Comparison of ENCODE assay signal across 8 mouse cellular contexts in the genomic region with DNA sequence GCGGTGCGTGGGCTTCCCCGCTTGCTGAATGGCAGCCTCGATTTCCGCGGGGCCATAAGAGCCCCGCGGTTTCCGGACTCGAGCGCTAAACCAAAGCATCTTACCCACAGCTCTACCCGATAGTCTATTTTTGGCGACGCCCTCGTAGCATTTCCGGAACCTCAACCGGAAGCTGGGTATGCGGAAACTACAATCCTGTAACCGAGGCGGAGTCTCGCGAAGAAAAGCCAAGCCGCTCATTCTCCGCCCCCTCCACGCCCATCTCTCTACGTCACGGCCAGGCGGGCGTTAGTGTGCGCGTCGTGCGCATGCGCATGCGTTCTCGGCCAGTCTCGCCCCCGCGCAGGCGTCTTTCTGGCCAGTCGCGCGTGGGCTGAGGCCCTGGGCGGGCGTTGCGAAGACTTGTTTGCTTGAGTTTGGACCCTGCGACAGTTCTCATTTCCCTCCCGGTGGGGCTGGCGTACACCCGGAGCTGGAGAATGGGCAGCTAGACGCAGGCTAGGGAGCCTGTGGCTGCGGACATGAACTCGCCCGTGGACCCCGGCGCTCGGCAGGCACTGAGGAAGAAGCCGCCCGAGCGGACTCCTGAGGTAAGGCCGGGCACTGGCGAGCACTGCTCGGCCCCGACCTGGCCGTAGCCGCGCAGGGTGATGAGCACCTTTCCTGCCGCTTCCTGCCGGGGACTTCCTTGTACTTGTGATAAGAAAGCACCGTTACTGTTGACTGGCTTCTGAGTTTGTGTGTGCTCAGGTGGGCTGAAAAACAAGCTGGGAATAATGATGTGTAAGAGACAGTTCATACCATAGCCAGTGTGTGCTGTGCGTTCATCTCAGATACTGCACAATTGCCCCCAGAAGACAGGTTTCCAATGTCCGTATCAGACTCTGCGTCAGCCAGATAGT. TPM values are rescaled to one million over a fixed set of nuclear protein-coding genes. Genes with fewer than 3 reads are reported as not detected.
DNase-seq lines count a peak whose midpoint lies in the region; ATAC-seq and TF ChIP-seq lines count a peak whose summit lies in the region.

Rapgef6 (plus strand) TSS at position 319 of the 902 bp plus-strand sequence.

- peak within 1 kb of the TSS; percentile 71 for H3K4me2 ChIP-seq in heart, embryonic 15.5 days
- H3K4me2 ChIP-seq in liver, embryonic 14.5 days (ENCODE audit: low read depth), result peak within 1 kb of the TSS; percentile 93
- peak within 1 kb of the TSS; percentile 62 for H3K4me2 ChIP-seq in neural tube, embryonic 11.5 days (ENCODE audit: low read depth)
- H3K4me2 ChIP-seq in stomach, postnatal 0 days (replicated peaks; ENCODE audit: low read depth), result peak within 1 kb of the TSS; percentile 69

- H3K27me3 ChIP-seq in forebrain, embryonic 10.5 days (ENCODE audit: poor library complexity, severe bottlenecking), result no peaks in the 10 kb centered on the region
- no peaks in the 10 kb centered on the region for H3K27me3 ChIP-seq in heart, embryonic 15.5 days
- H3K27me3 ChIP-seq in liver, embryonic 14.5 days (ENCODE audit: control insufficient read depth, insufficient read depth, low read length), result no peaks in the 10 kb centered on the region
- H3K27me3 ChIP-seq in neural tube, embryonic 11.5 days (ENCODE audit: control insufficient read depth, insufficient read depth, low read length), result no peaks in the 10 kb centered on the region
- H3K27me3 ChIP-seq in stomach, postnatal 0 days (ENCODE audit: control insufficient read depth, insufficient read depth, low read length), result no peaks in the 10 kb centered on the region

- no peaks in the 10 kb centered on the region for H3K9me3 ChIP-seq in forebrain, embryonic 10.5 days
- H3K9me3 ChIP-seq in heart, embryonic 15.5 days (replicated peaks), result no peaks in the 10 kb centered on the region
- H3K9me3 ChIP-seq in liver, embryonic 14.5 days (ENCODE audit: control insufficient read depth, low read length), result no peaks in the 10 kb centered on the region
- H3K9me3 ChIP-seq in neural tube, embryonic 11.5 days (ENCODE audit: control insufficient read depth, low read length), result no peaks in the 10 kb centered on the region
- no peaks in the 10 kb centered on the region for H3K9me3 ChIP-seq in stomach, postnatal 0 days (ENCODE audit: control insufficient read depth, low read length)

- H3K36me3 ChIP-seq in forebrain, embryonic 10.5 days (replicated peaks), result no peaks in the 10 kb centered on the region
- H3K36me3 ChIP-seq in heart, embryonic 15.5 days, result no peaks in the 10 kb centered on the region
- no peaks in the 10 kb centered on the region for H3K36me3 ChIP-seq in liver, embryonic 14.5 days (replicated peaks; ENCODE audit: control insufficient read depth, insufficient read depth, low read depth)
- H3K36me3 ChIP-seq in neural tube, embryonic 11.5 days (ENCODE audit: control insufficient read depth, insufficient read depth, low read length), result no peaks in the 10 kb centered on the region
- no peaks in the 10 kb centered on the region for H3K36me3 ChIP-seq in stomach, postnatal 0 days (ENCODE audit: control insufficient read depth, insufficient read depth, low read length)

- H3K4me1 ChIP-seq in forebrain, embryonic 10.5 days, result peaks cover 25% of the 10 kb centered on the region
- H3K4me1 ChIP-seq in heart, embryonic 15.5 days (replicated peaks), result peaks cover 36% of the 10 kb centered on the region
- peaks cover 11 to 17% of the 10 kb centered on the region in 2 experiments for H3K4me1 ChIP-seq in liver, embryonic 14.5 days (replicated peaks; ENCODE audit: control insufficient read depth in 2 of 2, insufficient read depth in 2 of 2, low read length in 1 of 2)
- H3K4me1 ChIP-seq in neural tube, embryonic 11.5 days (ENCODE audit: control insufficient read depth, insufficient read depth, low read length), result peaks cover 9% of the 10 kb centered on the region; the same call in 1 of the 2 replicates
- no peaks in the 10 kb centered on the region; the same call in 1 of the 2 replicates for H3K4me1 ChIP-seq in stomach, postnatal 0 days (replicated peaks; ENCODE audit: control insufficient read depth, insufficient read depth)

- peak within 1 kb of the TSS; percentile 94 for H3K27ac ChIP-seq in forebrain, embryonic 10.5 days
- peak within 1 kb of the TSS; percentile 98 for H3K27ac ChIP-seq in heart, embryonic 15.5 days
- peak within 1 kb of the TSS; percentile 95 for H3K27ac ChIP-seq in liver, embryonic 14.5 days
- H3K27ac ChIP-seq in neural tube, embryonic 11.5 days (ENCODE audit: low read depth, low read length), result peak within 1 kb of the TSS; percentile 86
- H3K27ac ChIP-seq in stomach, postnatal 0 days (replicated peaks), result peak within 1 kb of the TSS; percentile 97

- no peak for TF ChIP-seq CTCF in liver, embryonic 14.5 days (IDR thresholded peaks at IDR 0.05; ENCODE audit: low read depth)
- TF ChIP-seq CTCF in stomach, postnatal 0 days (IDR thresholded peaks at IDR 0.05; ENCODE audit: low read depth), result no peak

- peak within 1 kb of the TSS; percentile 97 for H3K9ac ChIP-seq in heart, embryonic 15.5 days
- peak within 1 kb of the TSS; percentile 99 for H3K9ac ChIP-seq in liver, embryonic 14.5 days (replicated peaks)
- H3K9ac ChIP-seq in neural tube, embryonic 11.5 days (ENCODE audit: low read length), result peak within 1 kb of the TSS; percentile 91
- peak within 1 kb of the TSS; percentile 96 for H3K9ac ChIP-seq in stomach, postnatal 0 days (ENCODE audit: low read length)

- TF ChIP-seq EP300 in liver, embryonic 14.5 days (IDR thresholded peaks at IDR 0.05; ENCODE audit: low read depth), result peak; percentile 26
- TF ChIP-seq EP300 in stomach, postnatal 0 days (optimal IDR thresholded peaks at IDR 0.05), result no peak

- peak within 1 kb of the TSS; percentile 92 for H3K4me3 ChIP-seq in forebrain, embryonic 10.5 days
- peak within 1 kb of the TSS; percentile 99 for H3K4me3 ChIP-seq in heart, embryonic 15.5 days
- peak within 1 kb of the TSS; percentile 94 to 97 for H3K4me3 ChIP-seq in liver, embryonic 14.5 days (ENCODE audit: insufficient read depth in 1 of 2, low read depth in 2 of 2, low read length in 2 of 2)
- peak within 1 kb of the TSS; percentile 91 for H3K4me3 ChIP-seq in neural tube, embryonic 11.5 days (ENCODE audit: low read depth, low read length)
- peak within 1 kb of the TSS; percentile 88 for H3K4me3 ChIP-seq in stomach, postnatal 0 days (ENCODE audit: low read depth, low read length)

- DNase-seq in CD8-positive naive resting alpha-beta T cell, adult 2 months (ENCODE audit: low read depth in 2 of 2, low spot score in 2 of 2), result peak; percentile 99 to 100
- peak; percentile 99 for DNase-seq in c-Kit-positive CD71-negative TER-119-negative erythroid progenitor cells, embryonic 14.5 days (ENCODE audit: low read depth)
- peak; percentile 100 for DNase-seq in forebrain, embryonic 10.5 days (ENCODE audit: extremely low spot score, low spot score)
- DNase-seq in kidney, postnatal 25 days, result peak; percentile 98
- DNase-seq in liver, embryonic 14.5 days (ENCODE audit: low read depth in 3 of 3, low spot score in 3 of 3), result peak; percentile 96 to 98 (median 97)
- DNase-seq in neural tube, embryonic 11.5 days (ENCODE audit: low spot score), result peak; percentile 100
- DNase-seq in stomach, postnatal 0 days (ENCODE audit: low spot score), result peak; percentile 100

- 0% methylated on average over 73 of the region's 73 CpGs for WGBS in forebrain, embryonic 10.5 days
- under 1% methylated on average over 73 of the region's 73 CpGs for WGBS in heart, embryonic 15.5 days
- WGBS in liver, embryonic 14.5 days (ENCODE audit: insufficient replicate concordance), result under 1% methylated on average over 73 of the region's 73 CpGs
- under 1% methylated on average over 73 of the region's 73 CpGs for WGBS in neural tube, embryonic 11.5 days
- WGBS in stomach, postnatal 0 days, result under 1% methylated on average over 73 of the region's 73 CpGs

- peak; percentile 97 for ATAC-seq in heart, embryonic 15.5 days (replicated peaks; ENCODE audit: insufficient number of reproducible peaks, insufficient read depth, low FRiP score, low read depth)
- ATAC-seq in liver, embryonic 14.5 days (ENCODE audit: insufficient read depth), result peak; percentile 93
- peak; percentile 93 for ATAC-seq in neural tube, embryonic 11.5 days (ENCODE audit: insufficient read depth, low FRiP score, low TSS enrichment)
- peak; percentile 98 for ATAC-seq in stomach, postnatal 0 days (ENCODE audit: low FRiP score, low TSS enrichment)

RNA-seq across cellular contexts. Expression of gene Rapgef6, which starts in this region (rescaled TPM):
- polyA plus RNA-seq in forebrain, embryonic 10.5 days (2016; fragmentation: Nextera tagmentation; extraction: Ambion mirVana), result 31.3 and 31.7 TPM in 2 replicates
- 30.0 and 34.5 TPM in 2 replicates for polyA plus RNA-seq in heart, embryonic 15.5 days (2015; fragmentation: Nextera tagmentation; extraction: Ambion mirVana)
- 5.0 and 6.9 TPM in 2 replicates for polyA plus RNA-seq in liver, embryonic 14.5 days (2012; rRNA removed)
- 15.7 and 17.0 TPM in 2 replicates for polyA plus RNA-seq in liver, embryonic 14.5 days (2014; fragmentation: Nextera tagmentation; extraction: Ambion mirVana)
- polyA plus RNA-seq in neural tube, embryonic 11.5 days (2014; fragmentation: Nextera tagmentation; extraction: Ambion mirVana), result 30.8 and 31.5 TPM in 2 replicates
- polyA plus RNA-seq in stomach, postnatal 0 days (2015; fragmentation: Nextera tagmentation; extraction: Ambion mirVana), result 12.5 and 17.0 TPM in 2 replicates

Comparison
In these comparisons a context has a peak if more than half of its experiments do, and no peak if none do; other contexts are left out.
1. Peak in every context shown above with its lines: DNase-seq, ATAC-seq, H3K4me3 ChIP-seq and H3K27ac ChIP-seq.